Mouse (Mus musculus): ENCODE measurements at regions not wholly inside any gene's neighbourhood (a gene's known extent, or its start where the extent isn't known, plus 50 kb on each side); places are given as distances from the start of the nearest gene placed in this dataset.

- DNase-seq (ENCODE audit: low spot score in 2 of 2): no peak
Measured at GRCm38 (mm10) chr7:133469106-133469505, 132.9 kb downstream of the Tex36 start.

GRCm38 (mm10) chr7:133468346-133468745 lies 133.6 kb downstream of the Tex36 start:
- no peak for DNase-seq (ENCODE audit: low spot score in 2 of 2)

GRCm38 (mm10) chr7:133467579-133467978 lies 134.4 kb downstream of the Tex36 start:
- DNase-seq (ENCODE audit: low spot score in 2 of 2): no peak

GRCm38 (mm10) chr7:133459306-133459705 lies 142.7 kb downstream of the Tex36 start:
- no peak for DNase-seq (ENCODE audit: low spot score in 2 of 2)

- DNase-seq (ENCODE audit: low spot score in 2 of 2): no peak
Measured at GRCm38 (mm10) chr7:133457436-133458324, 144.3 kb downstream of the Tex36 start.

- DNase-seq (ENCODE audit: low spot score in 2 of 2): no peak
Measured at GRCm38 (mm10) chr7:133450246-133450645, 151.7 kb downstream of the Tex36 start.

- no peak for DNase-seq (ENCODE audit: low spot score in 2 of 2)
Measured at GRCm38 (mm10) chr7:133447079-133447478, 154.9 kb downstream of the Tex36 start.

GRCm38 (mm10) chr7:133441661-133442060 lies 160.3 kb downstream of the Tex36 start:
- no peak for DNase-seq (ENCODE audit: low spot score in 2 of 2)

- DNase-seq (ENCODE audit: low spot score in 2 of 2): no peak
Measured at GRCm38 (mm10) chr7:133441169-133441568, 160.8 kb downstream of the Tex36 start.

GRCm38 (mm10) chr7:133440711-133441110 lies 161.2 kb downstream of the Tex36 start:
- no peak for DNase-seq (ENCODE audit: low spot score in 2 of 2)

- DNase-seq (ENCODE audit: low spot score in 2 of 2): no peak
Measured at GRCm38 (mm10) chr7:133440086-133440485, 161.9 kb downstream of the Tex36 start.

GRCm38 (mm10) chr7:133438631-133439030 lies 163.3 kb downstream of the Tex36 start:
- DNase-seq (ENCODE audit: low spot score in 2 of 2): no peak

- DNase-seq (ENCODE audit: low spot score in 2 of 2): no peak
Measured at GRCm38 (mm10) chr7:133437866-133438265, 164.1 kb downstream of the Tex36 start.

GRCm38 (mm10) chr7:133435596-133436357 lies 166.2 kb downstream of the Tex36 start:
- DNase-seq (ENCODE audit: low spot score in 2 of 2): no peak

GRCm38 (mm10) chr7:133434027-133434820 lies 167.7 kb downstream of the Tex36 start:
- no peak for DNase-seq (ENCODE audit: low spot score in 2 of 2)

- no peak for DNase-seq (ENCODE audit: low spot score in 2 of 2)
Measured at GRCm38 (mm10) chr7:133432343-133432742, 169.6 kb downstream of the Tex36 start.

- DNase-seq (ENCODE audit: low spot score in 2 of 2): no peak
Measured at GRCm38 (mm10) chr7:133402072-133402471, 199.9 kb downstream of the Tex36 start.

GRCm38 (mm10) chr7:133400691-133401090 lies 201.3 kb downstream of the Tex36 start:
- DNase-seq (ENCODE audit: low spot score in 2 of 2): no peak

- DNase-seq (ENCODE audit: low spot score in 2 of 2): no peak
Measured at GRCm38 (mm10) chr7:133388716-133389115, 213.2 kb downstream of the Tex36 start.

- no peak for DNase-seq (ENCODE audit: low spot score in 2 of 2)
Measured at GRCm38 (mm10) chr7:133382032-133382712, 219.8 kb downstream of the Tex36 start.

- no peak for DNase-seq (ENCODE audit: low spot score in 2 of 2)
Measured at GRCm38 (mm10) chr7:133379373-133379772, 222.6 kb downstream of the Tex36 start.
